Mouse (Mus musculus): ENCODE measurements at regions not wholly inside any gene's neighbourhood (a gene's known extent, or its start where the extent isn't known, plus 50 kb on each side); places are given as distances from the start of the nearest gene placed in this dataset.

GRCm38 (mm10) chr4:124542696-124543095, 67.9 kb downstream of the 3100002H09Rik start:
- no peak for DNase-seq

DNA sequence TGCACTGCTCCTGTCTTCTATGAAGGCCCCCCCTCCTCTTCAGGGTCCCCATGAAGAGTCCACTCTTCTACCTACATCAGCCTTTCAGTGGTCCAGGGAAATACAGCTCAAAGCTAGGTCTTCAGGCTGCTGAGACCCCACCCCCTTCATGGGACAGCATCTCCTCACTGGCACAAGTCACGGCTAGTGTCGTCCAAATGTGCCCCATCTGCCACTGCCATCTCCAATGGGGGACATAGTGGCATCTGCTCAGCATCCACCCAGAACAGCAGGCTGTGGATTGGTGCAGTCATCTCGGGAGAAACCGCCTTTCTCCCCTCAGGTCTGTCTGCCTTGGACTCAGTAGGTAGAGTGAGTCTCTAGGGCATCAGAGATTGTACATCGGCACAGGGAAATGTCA, 72.1 kb downstream of the 3100002H09Rik start:
- no peak for DNase-seq

GRCm38 (mm10) chr4:124537681-124538080, 72.9 kb downstream of the 3100002H09Rik start:
- no peak for DNase-seq

DNA sequence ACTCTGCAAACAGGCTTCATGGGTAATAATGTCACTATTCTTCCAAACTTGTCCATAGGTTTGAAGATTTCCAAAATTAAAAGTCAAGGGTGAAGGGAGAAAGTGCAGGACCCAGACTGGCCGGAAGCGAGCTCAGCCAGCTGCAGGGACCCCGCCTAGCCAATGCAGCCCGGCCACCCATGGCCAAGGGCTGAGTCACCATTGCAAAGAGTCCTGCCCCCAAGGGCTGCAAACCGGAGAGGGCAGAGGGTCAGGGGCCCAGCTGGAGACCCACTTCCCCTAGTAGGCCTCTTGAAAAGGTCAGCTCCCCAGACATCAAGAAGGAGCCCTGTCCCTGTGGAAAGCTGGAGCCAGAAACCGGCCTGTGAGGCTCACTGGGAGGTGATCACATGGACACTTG, 77.0 kb downstream of the 3100002H09Rik start:
- DNase-seq, result no peak

- DNase-seq, result no peak
Measured at GRCm38 (mm10) chr4:124530596-124530995, 80.0 kb downstream of the 3100002H09Rik start.

DNA sequence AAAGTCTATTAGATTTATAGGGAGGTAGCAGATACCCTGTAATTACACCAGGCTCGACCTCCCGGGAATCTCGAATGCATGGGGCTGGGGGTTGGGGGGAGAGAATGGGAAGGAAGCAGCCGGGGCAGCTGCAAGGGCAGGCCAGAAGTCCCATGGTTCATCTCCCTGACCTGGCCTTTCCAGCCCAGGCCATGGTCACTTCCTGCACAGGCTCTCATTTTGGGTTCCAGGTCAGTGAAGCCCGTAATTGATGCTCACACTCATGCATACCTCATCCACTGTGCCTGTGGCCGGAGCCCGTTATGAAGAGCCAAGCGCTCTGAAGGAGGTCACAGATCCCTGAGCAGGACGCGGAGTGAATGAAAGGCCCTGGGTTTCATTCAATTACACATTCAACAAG, 83.8 kb downstream of the 3100002H09Rik start:
- DNase-seq, result no peak

- DNase-seq, result no peak
Measured at GRCm38 (mm10) chr4:124526362-124526761, 84.2 kb downstream of the 3100002H09Rik start.

DNA sequence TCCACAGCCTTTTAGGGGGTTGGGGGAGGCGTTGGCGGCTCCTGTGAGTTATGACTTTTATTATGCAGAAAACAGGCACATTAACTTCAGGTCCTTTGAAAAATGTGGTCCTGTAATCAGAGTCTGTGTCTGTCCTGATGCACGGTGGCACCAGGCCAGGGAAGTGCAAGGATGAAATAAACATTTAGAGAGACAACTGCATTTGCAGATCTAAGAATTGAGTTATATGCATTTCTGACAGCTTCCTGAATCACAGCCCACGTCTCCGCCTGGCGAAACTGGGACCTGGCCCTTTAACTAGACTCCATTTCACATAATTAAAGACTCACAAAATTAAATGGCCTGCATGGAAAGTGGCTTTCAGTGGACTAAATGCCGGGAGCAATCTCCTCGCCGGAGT, 90.3 kb downstream of the 3100002H09Rik start:
- no peak for DNase-seq

- DNase-seq, result no peak
Measured at GRCm38 (mm10) chr4:124511761-124512160, 98.8 kb downstream of the 3100002H09Rik start.

- no peak for DNase-seq
Measured at GRCm38 (mm10) chr4:124510816-124511215, 99.8 kb downstream of the 3100002H09Rik start.

DNA sequence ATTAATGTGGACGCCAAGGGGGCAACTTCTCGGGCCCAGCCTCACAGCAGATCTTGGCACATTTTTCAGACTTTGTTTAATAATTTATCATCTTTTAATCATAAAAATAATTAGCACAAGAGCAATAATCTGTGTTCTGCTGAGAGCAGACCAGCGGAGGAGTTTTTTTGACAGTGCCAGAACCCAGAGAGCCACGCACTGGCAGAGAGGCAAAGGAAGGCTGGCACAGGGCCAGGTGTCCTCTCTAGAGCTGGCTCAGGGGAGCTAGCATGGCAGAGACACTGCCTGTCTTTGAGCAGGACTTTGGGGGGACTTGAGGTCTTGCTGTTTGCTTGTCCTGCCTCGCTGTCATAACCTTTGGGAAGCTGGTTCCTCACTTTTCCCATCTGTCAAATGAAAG, 100.9 kb downstream of the 3100002H09Rik start:
- peak; percentile 26 for DNase-seq

GRCm38 (mm10) chr4:124506083-124506647, 104.4 kb downstream of the 3100002H09Rik start:
- DNase-seq, result no peak

GRCm38 (mm10) chr4:124501785-124502184, 108.8 kb downstream of the 3100002H09Rik start:
- no peak for DNase-seq

DNA sequence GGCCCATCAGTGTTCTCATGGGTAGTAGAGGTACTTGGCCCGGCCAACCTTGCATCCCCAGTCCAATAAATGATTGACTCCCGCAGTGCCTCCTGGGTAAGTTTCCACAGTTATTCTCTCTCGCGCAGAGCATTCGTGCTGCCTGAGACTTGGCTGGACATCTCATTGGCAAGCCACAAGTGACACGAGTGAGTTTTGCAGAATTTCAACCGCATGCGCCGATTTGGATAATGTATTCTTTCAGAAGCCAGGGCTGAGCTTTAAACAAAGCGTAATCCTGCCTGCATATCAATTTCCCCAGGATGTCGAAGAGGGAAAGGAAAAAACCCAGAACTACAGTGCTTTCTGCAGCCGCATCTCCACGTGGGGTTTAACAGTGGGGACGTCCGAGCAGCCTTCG, 112.6 kb downstream of the 3100002H09Rik start:
- no peak for DNase-seq

- no peak for DNase-seq
Measured at GRCm38 (mm10) chr4:124485941-124486581, 124.5 kb downstream of the 3100002H09Rik start.

GRCm38 (mm10) chr4:124484613-124485586, 125.7 kb downstream of the 3100002H09Rik start:
- no peak for DNase-seq

- no peak for DNase-seq
Measured at GRCm38 (mm10) chr4:124477870-124478301, 132.7 kb downstream of the 3100002H09Rik start.

DNA sequence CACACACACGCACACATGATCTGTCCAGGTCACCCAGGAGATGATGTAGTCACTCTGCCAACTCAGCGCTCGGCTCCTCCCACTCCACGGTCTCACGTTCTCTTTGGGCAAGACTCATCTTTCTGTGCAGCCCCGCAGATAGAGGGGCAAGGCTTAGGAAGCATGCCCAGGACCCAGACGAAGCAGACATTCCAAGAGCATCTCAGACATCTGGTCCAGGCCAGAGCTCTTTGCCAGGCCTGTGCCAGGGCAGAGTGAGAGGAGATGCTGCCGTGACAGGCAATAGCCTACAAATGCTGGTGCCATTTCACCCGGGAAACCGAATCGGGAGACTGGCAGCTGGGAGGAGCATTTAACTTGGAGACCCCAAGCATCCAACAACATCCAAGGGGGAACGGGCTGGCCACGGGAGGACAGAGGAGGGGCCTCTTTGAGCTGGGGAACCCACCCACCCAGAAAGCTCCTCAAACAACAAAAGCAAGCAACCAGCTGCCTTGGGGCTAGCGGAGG, 133.2 kb downstream of the 3100002H09Rik start:
- no peak for DNase-seq

DNA sequence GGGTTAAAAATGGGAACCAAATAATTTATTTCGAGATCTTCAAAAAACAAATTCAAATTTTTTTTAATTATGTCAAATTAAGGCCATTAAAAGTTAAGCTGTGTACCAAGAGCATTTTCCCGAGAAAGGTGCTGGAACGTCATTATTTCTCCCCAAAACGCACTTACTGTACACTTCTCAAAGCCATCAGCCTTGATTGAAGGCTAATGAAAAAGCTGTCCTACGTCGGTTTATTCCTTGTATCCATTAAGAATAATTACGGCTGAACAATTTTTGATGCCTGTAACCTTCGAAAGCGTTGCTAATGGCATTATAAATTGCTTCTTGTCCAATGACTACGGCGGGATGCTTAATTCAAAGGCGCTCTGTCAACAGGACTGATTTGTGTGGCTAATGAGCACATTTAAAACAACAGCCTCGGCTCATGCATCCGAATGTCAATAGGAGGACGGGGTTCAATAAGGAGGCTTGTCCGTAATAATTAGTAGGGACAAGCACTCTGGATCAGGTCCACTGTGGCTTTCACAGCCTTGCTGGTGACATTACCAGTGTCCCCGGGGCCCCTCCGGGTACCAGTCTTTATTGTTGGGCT, 145.3 kb downstream of the 3100002H09Rik start:
- DNase-seq, result no peak

DNA sequence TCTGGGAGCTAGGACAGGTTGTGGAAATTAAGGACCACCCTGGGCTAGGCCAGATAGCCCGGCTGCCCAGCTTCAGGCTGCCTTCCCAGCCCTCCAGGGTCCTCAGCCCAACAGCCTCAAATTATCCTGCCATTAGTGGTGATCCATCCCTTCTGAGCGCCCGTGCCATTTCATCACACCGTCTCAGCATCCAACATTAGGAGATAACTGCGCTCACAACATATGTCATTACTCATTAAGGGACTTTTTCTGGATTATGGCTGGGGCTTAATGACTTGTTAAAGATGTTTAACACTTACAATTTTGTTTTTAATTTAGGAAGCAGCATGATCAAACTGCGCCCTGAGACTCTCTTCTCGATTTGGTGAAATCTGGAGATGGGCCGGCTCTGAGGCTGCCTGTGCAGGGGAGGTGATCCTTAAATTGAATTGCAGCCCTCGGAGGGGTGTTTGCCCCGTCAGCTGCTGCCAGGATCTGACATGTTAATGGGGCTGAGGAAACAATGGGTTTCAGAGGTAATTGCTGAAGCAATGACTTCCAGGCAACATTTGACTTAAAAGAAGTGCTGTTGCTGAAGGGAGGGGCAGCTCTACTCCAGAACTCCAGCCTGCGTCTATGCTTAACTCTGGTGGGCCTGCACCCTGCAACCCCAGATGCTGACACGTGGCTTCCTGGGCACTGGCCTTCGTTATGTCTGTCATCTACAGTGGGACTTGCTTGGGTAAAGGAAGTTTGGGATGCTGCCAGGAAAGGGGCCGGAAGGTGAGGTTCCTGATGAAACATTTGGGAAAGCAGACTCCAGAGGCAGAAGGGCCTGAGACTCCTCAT, 154.9 kb downstream of the 3100002H09Rik start:
- no peak for DNase-seq

GRCm38 (mm10) chr4:124451131-124451530, 159.5 kb downstream of the 3100002H09Rik start:
- peak; percentile 5 for DNase-seq

GRCm38 (mm10) chr4:124446615-124447014, 164.0 kb downstream of the 3100002H09Rik start:
- DNase-seq, result peak; percentile 4
